Mouse (Mus musculus): ENCODE results near the gene Dscaml1. TPM values are rescaled to one million over a fixed set of nuclear protein-coding genes. Genes with fewer than 3 reads are reported as not detected.

Dscaml1 gene
- polyA plus RNA-seq, 1 experiment from 2014 or later = 0.86 TPM

- 62% methylated on average over 11 of the region's 11 CpGs for WGBS
- Histone ChIP-seq H3K9me3 (ENCODE audit: control insufficient read depth, low read length) (no peaks in the 10 kb centered on the region), H3K27ac (replicated peaks; ENCODE audit: low read depth, low read length) (no peak overlapping the region), H3K9ac (ENCODE audit: low read depth, low read length) (no peak overlapping the region), H3K36me3 (ENCODE audit: control insufficient read depth, insufficient read depth, low read length) (no peaks in the 10 kb centered on the region), H3K4me1 (ENCODE audit: control insufficient read depth, insufficient read depth, low read length) (no peaks in the 10 kb centered on the region), H3K4me2 (ENCODE audit: low read depth, low read length) (no peak overlapping the region), H3K4me3 (ENCODE audit: low read depth, low read length) (no peak overlapping the region), H3K27me3 (replicated peaks; ENCODE audit: control insufficient read depth, insufficient read depth, low read length) (no peaks in the 10 kb centered on the region)
- ATAC-seq (ENCODE audit: low read depth) = no peak
- no peak for DNase-seq (ENCODE audit: low spot score)
Measured at GRCm38 (mm10) chr9:45710300-45710699, 283.9 kb downstream of the Dscaml1 start.

- DNase-seq (ENCODE audit: low spot score) (no peak), ATAC-seq (ENCODE audit: low read depth) (no peak)
- Histone ChIP-seq H3K9me3 (ENCODE audit: control insufficient read depth, low read length) (no peaks in the 10 kb centered on the region), H3K9ac (ENCODE audit: low read depth, low read length) (no peak overlapping the region), H3K27ac (replicated peaks; ENCODE audit: low read depth, low read length) (no peak overlapping the region), H3K4me3 (ENCODE audit: low read depth, low read length) (no peak overlapping the region), H3K36me3 (ENCODE audit: control insufficient read depth, insufficient read depth, low read length) (no peaks in the 10 kb centered on the region), H3K4me1 (ENCODE audit: control insufficient read depth, insufficient read depth, low read length) (no peaks in the 10 kb centered on the region), H3K27me3 (replicated peaks; ENCODE audit: control insufficient read depth, insufficient read depth, low read length) (no peaks in the 10 kb centered on the region), H3K4me2 (ENCODE audit: low read depth, low read length) (no peak overlapping the region)
- 71% methylated on average over 3 of the region's 3 CpGs for WGBS
Measured at GRCm38 (mm10) chr9:45715387-45715786, 289.0 kb downstream of the Dscaml1 start.

- Histone ChIP-seq H3K9me3 (ENCODE audit: control insufficient read depth, low read length) (no peaks in the 10 kb centered on the region), H3K36me3 (ENCODE audit: control insufficient read depth, insufficient read depth, low read length) (no peaks in the 10 kb centered on the region), H3K27ac (replicated peaks; ENCODE audit: low read depth, low read length) (no peak overlapping the region), H3K4me2 (ENCODE audit: low read depth, low read length) (no peak overlapping the region), H3K9ac (ENCODE audit: low read depth, low read length) (no peak overlapping the region), H3K27me3 (replicated peaks; ENCODE audit: control insufficient read depth, insufficient read depth, low read length) (no peaks in the 10 kb centered on the region), H3K4me3 (ENCODE audit: low read depth, low read length) (no peak overlapping the region), H3K4me1 (ENCODE audit: control insufficient read depth, insufficient read depth, low read length) (no peaks in the 10 kb centered on the region)
- ATAC-seq (ENCODE audit: low read depth) (no peak), DNase-seq (ENCODE audit: low spot score) (no peak)
- 59% methylated on average over 7 of the region's 7 CpGs for WGBS
Measured at GRCm38 (mm10) chr9:45719997-45720396, 293.6 kb downstream of the Dscaml1 start.

GRCm38 (mm10) chr9:45731851-45732250, 305.4 kb downstream of the Dscaml1 start:
- no peak for ATAC-seq (ENCODE audit: low read depth)
- H3K9ac ChIP-seq (ENCODE audit: low read depth, low read length) = no peak overlapping the region
- no peak for DNase-seq (ENCODE audit: low spot score)
- no peaks in the 10 kb centered on the region for H3K36me3 ChIP-seq (ENCODE audit: control insufficient read depth, insufficient read depth, low read length)
- 85% methylated on average over 5 of the region's 5 CpGs for WGBS
- no peaks in the 10 kb centered on the region for H3K9me3 ChIP-seq (ENCODE audit: control insufficient read depth, low read length)
- H3K4me2 ChIP-seq (ENCODE audit: low read depth, low read length) = no peak overlapping the region
- H3K4me3 ChIP-seq (ENCODE audit: low read depth, low read length) = no peak overlapping the region
- H3K27ac ChIP-seq (replicated peaks; ENCODE audit: low read depth, low read length) = no peak overlapping the region
- H3K4me1 ChIP-seq (ENCODE audit: control insufficient read depth, insufficient read depth, low read length) = no peaks in the 10 kb centered on the region
- H3K27me3 ChIP-seq (replicated peaks; ENCODE audit: control insufficient read depth, insufficient read depth, low read length) = no peaks in the 10 kb centered on the region

- H3K9me3 ChIP-seq (ENCODE audit: control insufficient read depth, low read length) = no peaks in the 10 kb centered on the region
- no peak overlapping the region for H3K4me2 ChIP-seq (ENCODE audit: low read depth, low read length)
- no peaks in the 10 kb centered on the region for H3K36me3 ChIP-seq (ENCODE audit: control insufficient read depth, insufficient read depth, low read length)
- DNase-seq (ENCODE audit: low spot score) = no peak
- ATAC-seq (ENCODE audit: low read depth) = no peak
- 65% methylated on average over 6 of the region's 6 CpGs for WGBS
- no peaks in the 10 kb centered on the region for H3K27me3 ChIP-seq (replicated peaks; ENCODE audit: control insufficient read depth, insufficient read depth, low read length)
- no peak overlapping the region for H3K9ac ChIP-seq (ENCODE audit: low read depth, low read length)
- no peak overlapping the region for H3K4me3 ChIP-seq (ENCODE audit: low read depth, low read length)
- no peak overlapping the region for H3K27ac ChIP-seq (replicated peaks; ENCODE audit: low read depth, low read length)
- H3K4me1 ChIP-seq (ENCODE audit: control insufficient read depth, insufficient read depth, low read length) = no peaks in the 10 kb centered on the region
Measured at GRCm38 (mm10) chr9:45733246-45733645, 306.8 kb downstream of the Dscaml1 start.

- Histone ChIP-seq H3K36me3 (ENCODE audit: control insufficient read depth, insufficient read depth, low read length) (no peaks in the 10 kb centered on the region), H3K4me1 (ENCODE audit: control insufficient read depth, insufficient read depth, low read length) (peaks cover 11% of the 10 kb centered on the region; the same call in 1 of the 2 replicates), H3K4me2 (ENCODE audit: low read depth, low read length) (no peak overlapping the region), H3K9ac (ENCODE audit: low read depth, low read length) (no peak overlapping the region), H3K27ac (replicated peaks; ENCODE audit: low read depth, low read length) (no peak overlapping the region), H3K4me3 (ENCODE audit: low read depth, low read length) (no peak overlapping the region), H3K27me3 (replicated peaks; ENCODE audit: control insufficient read depth, insufficient read depth, low read length) (no peaks in the 10 kb centered on the region), H3K9me3 (ENCODE audit: control insufficient read depth, low read length) (no peaks in the 10 kb centered on the region)
- DNase-seq (ENCODE audit: low spot score) = peak; percentile 14
- ATAC-seq (ENCODE audit: low read depth) = no peak; the same call in 1 of the 2 replicates
- 67% methylated on average over 12 of the region's 12 CpGs for WGBS
Measured at GRCm38 (mm10) chr9:45739001-45739701, 312.7 kb downstream of the Dscaml1 start.

GRCm38 (mm10) chr9:45739702-45740583, 313.5 kb downstream of the Dscaml1 start:
- no peak overlapping the region for H3K4me2 ChIP-seq (ENCODE audit: low read depth, low read length)
- no peak overlapping the region for H3K9ac ChIP-seq (ENCODE audit: low read depth, low read length)
- H3K36me3 ChIP-seq (ENCODE audit: control insufficient read depth, insufficient read depth, low read length) = no peaks in the 10 kb centered on the region
- 57% methylated on average over 17 of the region's 17 CpGs for WGBS
- no peaks in the 10 kb centered on the region for H3K27me3 ChIP-seq (replicated peaks; ENCODE audit: control insufficient read depth, insufficient read depth, low read length)
- peaks cover 11% of the 10 kb centered on the region; the same call in 1 of the 2 replicates for H3K4me1 ChIP-seq (ENCODE audit: control insufficient read depth, insufficient read depth, low read length)
- peak; percentile 18; the same call in 1 of the 2 replicates for ATAC-seq (ENCODE audit: low read depth)
- H3K9me3 ChIP-seq (ENCODE audit: control insufficient read depth, low read length) = no peaks in the 10 kb centered on the region
- H3K4me3 ChIP-seq (ENCODE audit: low read depth, low read length) = no peak overlapping the region
- peak; percentile 77 for DNase-seq (ENCODE audit: low spot score)
- no peak overlapping the region for H3K27ac ChIP-seq (replicated peaks; ENCODE audit: low read depth, low read length)

GRCm38 (mm10) chr9:45740584-45740980, 314.2 kb downstream of the Dscaml1 start:
- ATAC-seq (ENCODE audit: low read depth) = peak; percentile 37; the same call in 1 of the 2 replicates
- no peak overlapping the region for H3K4me3 ChIP-seq (ENCODE audit: low read depth, low read length)
- no peak overlapping the region for H3K4me2 ChIP-seq (ENCODE audit: low read depth, low read length)
- DNase-seq (ENCODE audit: low spot score) = peak; percentile 13
- no peak overlapping the region for H3K9ac ChIP-seq (ENCODE audit: low read depth, low read length)
- 67% methylated on average over 2 of the region's 2 CpGs for WGBS
- no peak overlapping the region for H3K27ac ChIP-seq (replicated peaks; ENCODE audit: low read depth, low read length)
- H3K4me1 ChIP-seq (ENCODE audit: control insufficient read depth, insufficient read depth, low read length) = peaks cover 11% of the 10 kb centered on the region; the same call in 1 of the 2 replicates
- no peaks in the 10 kb centered on the region for H3K9me3 ChIP-seq (ENCODE audit: control insufficient read depth, low read length)
- no peaks in the 10 kb centered on the region for H3K36me3 ChIP-seq (ENCODE audit: control insufficient read depth, insufficient read depth, low read length)
- no peaks in the 10 kb centered on the region for H3K27me3 ChIP-seq (replicated peaks; ENCODE audit: control insufficient read depth, insufficient read depth, low read length)
